Mouse (Mus musculus) intestine, embryonic 15.5 days (tissue): ENCODE measurements around the gene Ndufa13. TPM values are rescaled to one million over a fixed set of nuclear protein-coding genes. Genes with fewer than 3 reads are reported as not detected.

ENCODE experiments used
- ATAC-seq: fragments of 200-750 bp; cut with Nextera tagmentation; 2 replicates; pipeline ENCODE4 v1.8.0; 2017; ENCODE audit warnings: moderate TSS enrichment, moderate library complexity
- H3K27ac ChIP-seq: fragments of 300-500 bp; sonication (generic); 2 replicates; pipeline ENCODE4 v1.5.1; 2015; ENCODE audit warnings: mild to moderate bottlenecking, inconsistent platforms
- H3K27me3 ChIP-seq: fragments of 300-500 bp; sonication (generic); replicated peaks from 2 replicates; pipeline ENCODE4 v1.6.1; 2015; ENCODE audit warnings: inconsistent platforms
- H3K36me3 ChIP-seq: fragments of 300-500 bp; sonication (generic); 2 replicates; pipeline ENCODE4 v1.6.1; 2015; ENCODE audit warnings: inconsistent platforms
- H3K4me1 ChIP-seq: fragments of 300-500 bp; sonication (generic); replicated peaks from 2 replicates; pipeline ENCODE4 v1.6.1; 2015; ENCODE audit warnings: inconsistent platforms
- H3K4me2 ChIP-seq: fragments of 300-500 bp; sonication (generic); replicated peaks from 2 replicates; pipeline ENCODE4 v1.6.1; 2015; ENCODE audit warnings: mild to moderate bottlenecking, inconsistent platforms
- H3K4me3 ChIP-seq: fragments of 300-500 bp; sonication (generic); replicated peaks from 2 replicates; pipeline ENCODE4 v1.5.1; 2015; ENCODE audit warnings: inconsistent platforms
- H3K9ac ChIP-seq: fragments of 300-500 bp; sonication (generic); 2 replicates; pipeline ENCODE4 v1.6.1; 2015; ENCODE audit warnings: inconsistent platforms
- H3K9me3 ChIP-seq: fragments of 300-500 bp; sonication (generic); 2 replicates; pipeline ENCODE4 v1.6.1; 2016; ENCODE audit warnings: inconsistent platforms
- WGBS: fragments of 180-500 bp; shearing (Covaris S2); methylation state at CpG from one replicate; pipeline ENCODE4 v1.1.7; 2015; 5-methylcytosine and 5-hydroxymethylcytosine counted together
- polyA plus RNA-seq: library from polyadenylated mRNA; unstranded; fragments of >200 nt; fragmentation: Nextera tagmentation; extraction: Ambion mirVana; gene quantifications from 2 replicates; pipeline ENCODE4 v1.2.1, GENCODE M21; 2015

Ndufa13 gene
- polyA plus RNA-seq, 1 experiment from 2014 or later: 212 TPM

DNA sequence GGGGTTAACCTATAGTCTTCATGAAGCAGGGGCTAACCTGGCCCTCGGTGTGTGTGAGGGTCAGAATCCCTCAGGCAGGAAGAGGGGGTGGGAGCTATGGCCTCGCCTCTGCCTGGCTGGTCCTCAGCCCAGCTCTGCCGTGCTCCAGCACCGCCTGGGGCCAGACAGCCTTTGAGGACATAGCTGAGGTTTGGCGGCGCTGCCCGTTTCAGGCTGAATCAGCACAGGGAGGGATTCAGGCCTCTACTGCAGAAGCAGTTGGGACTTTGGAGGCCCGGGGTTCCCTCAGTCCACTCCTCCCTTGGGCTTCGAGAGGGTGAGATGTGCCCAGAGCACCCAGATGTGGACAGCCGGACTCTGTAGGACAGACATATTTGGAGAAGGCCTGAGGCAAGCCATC lies 26.3 kb downstream of the Ndufa13 start:
- Histone ChIP-seq H3K27ac (no peak overlapping the region), H3K9ac (no peak overlapping the region), H3K9me3 (no peaks in the 10 kb centered on the region), H3K36me3 (no peaks in the 10 kb centered on the region), H3K4me3 (no peak overlapping the region), H3K27me3 (peaks cover 29% of the 10 kb centered on the region), H3K4me1 (peaks cover 4% of the 10 kb centered on the region), H3K4me2 (no peak overlapping the region)
- WGBS: 41% methylated on average over 10 of the region's 10 CpGs
- no peak for ATAC-seq

- H3K4me3 ChIP-seq: no peak overlapping the region
- no peak for ATAC-seq
- H3K4me2 ChIP-seq: no peak overlapping the region
- H3K36me3 ChIP-seq: no peaks in the 10 kb centered on the region
- H3K9ac ChIP-seq: no peak overlapping the region
- H3K27ac ChIP-seq: no peak overlapping the region
- H3K9me3 ChIP-seq: no peaks in the 10 kb centered on the region
- WGBS: 79% methylated on average over 13 of the region's 13 CpGs
- H3K4me1 ChIP-seq: no peaks in the 10 kb centered on the region
- peaks cover 15% of the 10 kb centered on the region for H3K27me3 ChIP-seq
Measured at GRCm38 (mm10) chr8:69874654-69875053, 27.7 kb downstream of the Ndufa13 start.

DNA sequence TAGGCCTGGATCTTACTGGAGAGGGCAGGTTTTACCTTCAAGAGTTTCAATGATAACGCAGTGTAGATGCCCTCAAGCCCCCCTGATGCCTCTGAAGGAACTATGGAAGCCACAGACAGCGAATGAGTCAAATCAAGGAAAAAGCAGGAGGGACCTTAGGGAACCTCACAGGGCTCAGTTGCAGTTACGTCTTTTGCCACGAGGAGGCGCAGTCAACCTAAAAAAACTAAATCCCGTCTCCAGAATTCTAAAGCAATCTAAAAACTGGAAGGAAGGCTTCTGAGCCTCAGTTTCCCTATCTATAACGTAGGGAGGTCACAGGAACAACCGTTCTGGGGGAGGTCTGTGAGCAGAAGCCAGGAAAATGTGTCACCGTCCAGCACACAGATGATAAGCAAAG lies 28.2 kb downstream of the Ndufa13 start:
- ATAC-seq: no peak
- Histone ChIP-seq H3K36me3 (no peaks in the 10 kb centered on the region), H3K27ac (no peak overlapping the region)

DNA sequence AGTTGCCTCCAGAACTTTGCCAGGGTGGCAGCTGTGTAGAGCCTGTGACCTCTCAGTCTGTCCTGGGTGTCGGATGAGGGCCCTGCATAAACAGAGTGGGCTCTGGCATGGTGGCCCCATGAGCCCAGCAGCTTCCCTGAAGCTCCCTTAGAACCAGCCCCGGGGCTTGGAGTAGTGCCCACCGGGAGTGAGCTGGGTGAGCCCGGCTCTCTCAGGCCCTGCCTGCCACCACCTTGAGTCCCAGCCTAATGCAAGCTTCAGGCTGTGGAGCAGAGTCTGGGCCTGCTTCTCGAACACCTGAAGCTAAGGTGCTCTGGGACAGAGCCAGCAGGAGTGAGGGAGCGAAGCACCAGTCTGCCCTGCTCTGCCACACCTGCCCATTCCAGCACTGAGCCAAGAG lies 31.5 kb downstream of the Ndufa13 start:
- Histone ChIP-seq H3K4me2 (no peak overlapping the region), H3K9me3 (no peaks in the 10 kb centered on the region), H3K27ac (no peak overlapping the region), H3K36me3 (no peaks in the 10 kb centered on the region), H3K9ac (no peak overlapping the region), H3K4me3 (no peak overlapping the region), H3K27me3 (no peaks in the 10 kb centered on the region), H3K4me1 (no peaks in the 10 kb centered on the region)
- WGBS: 81% methylated on average over 6 of the region's 6 CpGs
- no peak for ATAC-seq

More for the DNA sequence above, 28.2 kb downstream of the Ndufa13 start:
- H3K4me1 ChIP-seq: no peaks in the 10 kb centered on the region
- H3K9me3 ChIP-seq: no peaks in the 10 kb centered on the region
- peaks cover 10% of the 10 kb centered on the region for H3K27me3 ChIP-seq
- H3K4me2 ChIP-seq: no peak overlapping the region
- no peak overlapping the region for H3K9ac ChIP-seq
- WGBS: 12% methylated on average over 9 of the region's 9 CpGs
- H3K4me3 ChIP-seq: no peak overlapping the region

DNA sequence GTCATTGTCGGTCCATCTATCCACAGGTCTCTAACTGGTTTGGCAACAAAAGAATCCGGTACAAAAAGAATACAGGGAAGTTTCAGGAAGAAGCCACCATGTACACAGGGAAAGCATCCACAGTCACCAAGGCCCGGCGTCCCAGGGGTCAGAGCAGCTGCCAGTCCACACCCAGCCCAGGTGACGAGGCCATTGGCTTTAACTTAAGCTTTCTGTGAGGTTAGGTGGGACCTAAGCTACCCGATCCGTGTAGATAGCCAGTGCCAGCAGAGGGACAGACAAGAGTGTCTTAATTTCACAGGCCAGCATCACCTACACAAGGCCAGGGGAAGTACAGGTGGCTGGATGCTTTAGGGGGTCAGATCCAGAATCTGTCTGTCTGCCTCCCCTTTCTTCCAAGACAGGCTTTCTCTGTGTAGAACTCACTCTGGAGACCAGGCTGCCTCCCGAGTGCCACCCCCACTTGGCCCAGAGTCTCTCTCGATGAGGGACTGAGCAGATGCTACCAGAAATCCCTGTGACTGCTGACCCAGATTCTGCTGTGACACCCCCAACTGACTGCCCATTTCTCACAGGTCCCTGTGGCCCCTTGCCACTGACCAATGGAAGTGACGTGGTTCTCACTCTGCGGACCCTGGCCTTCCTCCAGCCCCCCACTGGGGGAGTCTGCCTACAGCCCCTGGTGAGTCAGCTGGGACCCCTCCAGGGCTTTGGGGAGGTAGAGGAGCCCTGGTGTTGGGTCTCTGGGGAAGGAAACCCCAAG lies 32.2 kb downstream of the Ndufa13 start:
- 79% methylated on average over 11 of the region's 11 CpGs for WGBS
- H3K9ac ChIP-seq: no peak overlapping the region
- no peaks in the 10 kb centered on the region for H3K36me3 ChIP-seq
- H3K4me2 ChIP-seq: no peak overlapping the region
- ATAC-seq: no peak
- H3K9me3 ChIP-seq: no peaks in the 10 kb centered on the region
- H3K27me3 ChIP-seq: no peaks in the 10 kb centered on the region
- no peaks in the 10 kb centered on the region for H3K4me1 ChIP-seq
- H3K27ac ChIP-seq: no peak overlapping the region
- no peak overlapping the region for H3K4me3 ChIP-seq

DNA sequence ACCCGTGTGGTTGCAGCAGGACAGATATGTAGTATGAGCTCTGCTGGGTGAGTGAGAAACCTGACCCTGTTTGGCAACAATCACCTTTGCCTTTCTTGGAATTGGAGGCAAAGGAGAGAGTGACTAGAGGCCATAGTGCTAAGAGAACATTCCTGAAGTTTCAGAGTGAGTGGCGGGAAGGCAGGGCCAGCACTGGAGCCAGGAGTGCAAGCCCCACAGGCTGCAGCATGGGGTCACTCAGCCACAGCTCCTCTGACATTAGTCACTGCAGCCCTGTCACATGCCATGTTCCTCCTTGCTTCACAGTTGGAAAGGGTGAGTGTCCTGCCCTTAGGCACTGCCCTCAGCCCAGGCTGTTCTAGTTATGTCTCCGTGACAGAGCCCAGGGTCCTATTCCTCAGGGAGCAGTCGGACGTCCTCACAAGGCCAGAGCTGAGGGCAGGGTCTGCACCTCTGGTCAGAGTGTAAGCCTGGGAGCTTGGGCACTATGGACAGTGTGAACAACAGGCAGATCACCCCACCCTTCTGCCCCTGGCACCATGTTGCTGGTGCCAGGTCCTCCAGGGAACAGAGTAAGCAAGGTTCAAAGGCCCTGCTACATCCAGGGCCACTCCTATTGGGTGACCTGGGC lies 34.5 kb downstream of the Ndufa13 start:
- H3K4me3 ChIP-seq: no peak overlapping the region
- no peaks in the 10 kb centered on the region for H3K36me3 ChIP-seq
- ATAC-seq: no peak
- H3K27ac ChIP-seq: no peak overlapping the region
- H3K9ac ChIP-seq: no peak overlapping the region
- H3K4me1 ChIP-seq: no peaks in the 10 kb centered on the region
- no peaks in the 10 kb centered on the region for H3K9me3 ChIP-seq
- H3K4me2 ChIP-seq: no peak overlapping the region
- 77% methylated on average over 5 of the region's 5 CpGs for WGBS
- H3K27me3 ChIP-seq: no peaks in the 10 kb centered on the region

- Histone ChIP-seq H3K4me1 (no peaks in the 10 kb centered on the region), H3K27ac (no peak overlapping the region), H3K36me3 (no peaks in the 10 kb centered on the region), H3K4me2 (no peak overlapping the region), H3K9ac (no peak overlapping the region), H3K4me3 (no peak overlapping the region), H3K27me3 (no peaks in the 10 kb centered on the region), H3K9me3 (no peaks in the 10 kb centered on the region)
- 67% methylated on average over 5 of the region's 5 CpGs for WGBS
- ATAC-seq: no peak
Measured at GRCm38 (mm10) chr8:69864180-69864579, 38.2 kb downstream of the Ndufa13 start.

- no peak overlapping the region for H3K9ac ChIP-seq
- H3K4me1 ChIP-seq: no peaks in the 10 kb centered on the region
- H3K27ac ChIP-seq: no peak overlapping the region
- 77% methylated on average over 5 of the region's 5 CpGs for WGBS
- H3K36me3 ChIP-seq: no peaks in the 10 kb centered on the region
- no peaks in the 10 kb centered on the region for H3K9me3 ChIP-seq
- no peaks in the 10 kb centered on the region for H3K27me3 ChIP-seq
- ATAC-seq: no peak
- H3K4me3 ChIP-seq: no peak overlapping the region
- H3K4me2 ChIP-seq: no peak overlapping the region
Measured at GRCm38 (mm10) chr8:69863387-69864020, 38.9 kb downstream of the Ndufa13 start.

- H3K9me3 ChIP-seq: no peaks in the 10 kb centered on the region
- no peaks in the 10 kb centered on the region for H3K36me3 ChIP-seq
- no peak overlapping the region for H3K4me3 ChIP-seq
- 65% methylated on average over 2 of the region's 2 CpGs for WGBS
- no peaks in the 10 kb centered on the region for H3K4me1 ChIP-seq
- ATAC-seq: no peak
- no peak overlapping the region for H3K9ac ChIP-seq
- no peaks in the 10 kb centered on the region for H3K27me3 ChIP-seq
- H3K4me2 ChIP-seq: no peak overlapping the region
- H3K27ac ChIP-seq: no peak overlapping the region
Measured at GRCm38 (mm10) chr8:69861251-69861650, 41.1 kb downstream of the Ndufa13 start.

DNA sequence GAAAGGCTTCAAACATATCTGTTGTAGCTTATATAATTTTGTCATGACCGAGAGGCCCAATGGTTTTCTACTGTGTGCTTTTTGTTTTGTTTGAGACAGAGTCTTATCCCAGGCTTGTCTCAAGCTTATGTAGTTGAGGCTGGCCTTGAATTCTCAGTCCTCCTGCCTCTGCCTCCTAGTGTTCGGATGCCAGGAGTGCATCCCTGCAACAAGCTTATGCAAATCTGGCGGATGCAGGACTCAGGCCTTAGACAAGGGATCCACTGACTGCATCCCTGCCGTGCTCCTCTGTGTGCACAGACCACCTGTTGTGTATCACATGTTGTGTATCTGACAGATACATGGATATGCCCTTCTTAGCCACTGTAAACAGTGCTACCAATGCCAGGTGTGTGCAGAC lies 41.6 kb downstream of the Ndufa13 start:
- H3K36me3 ChIP-seq: no peaks in the 10 kb centered on the region
- 62% methylated on average over 4 of the region's 4 CpGs for WGBS

GRCm38 (mm10) chr8:69853869-69854268 lies 48.5 kb downstream of the Ndufa13 start:
- no peak for ATAC-seq
- Histone ChIP-seq H3K9me3 (no peaks in the 10 kb centered on the region), H3K9ac (no peak overlapping the region), H3K4me1 (no peaks in the 10 kb centered on the region), H3K27ac (no peak overlapping the region), H3K27me3 (no peaks in the 10 kb centered on the region), H3K4me2 (no peak overlapping the region), H3K4me3 (no peak overlapping the region), H3K36me3 (no peaks in the 10 kb centered on the region)
- WGBS: 89% methylated on average over 10 of the region's 10 CpGs

More for the DNA sequence above, 41.6 kb downstream of the Ndufa13 start:
- no peaks in the 10 kb centered on the region for H3K27me3 ChIP-seq
- no peak for ATAC-seq
- no peaks in the 10 kb centered on the region for H3K4me1 ChIP-seq
- H3K9ac ChIP-seq: no peak overlapping the region
- no peak overlapping the region for H3K27ac ChIP-seq
- H3K9me3 ChIP-seq: no peaks in the 10 kb centered on the region
- H3K4me3 ChIP-seq: no peak overlapping the region
- H3K4me2 ChIP-seq: no peak overlapping the region

DNA sequence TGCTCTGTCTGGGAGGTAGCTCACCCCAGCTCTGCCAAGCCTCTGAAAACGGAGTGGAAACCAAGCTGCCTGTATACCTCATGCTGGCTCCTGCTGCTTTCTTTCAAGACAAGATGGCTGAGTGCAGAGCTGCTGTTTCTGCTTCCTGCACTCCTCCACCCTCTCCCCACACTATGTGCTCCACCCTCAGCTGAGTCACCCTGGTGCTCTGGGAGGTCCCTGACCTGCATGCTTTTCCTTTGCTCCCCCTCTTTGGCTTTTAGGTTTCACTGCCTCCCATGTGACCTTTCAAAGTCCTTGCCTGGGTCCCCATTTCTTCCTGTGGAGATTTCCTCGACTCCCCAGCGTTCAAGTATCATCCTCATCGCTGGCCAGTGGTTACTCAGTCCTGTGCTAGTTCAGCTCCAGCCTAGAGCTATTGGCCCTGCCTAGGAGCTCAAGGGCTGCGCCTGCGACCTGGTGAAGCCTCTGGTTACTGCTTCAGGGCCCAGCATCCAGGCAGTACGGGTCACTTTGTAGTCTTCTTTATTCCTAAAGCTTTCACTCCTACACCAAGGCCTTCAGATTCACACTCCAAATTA lies 51.3 kb downstream of the Ndufa13 start:
- no peak overlapping the region for H3K4me3 ChIP-seq

More for the DNA sequence above, 51.3 kb downstream of the Ndufa13 start:
- H3K27ac ChIP-seq: no peak overlapping the region
- 73% methylated on average over 7 of the region's 7 CpGs for WGBS
- no peaks in the 10 kb centered on the region for H3K9me3 ChIP-seq
- H3K27me3 ChIP-seq: no peaks in the 10 kb centered on the region
- no peak; the same call in 1 of the 2 replicates for ATAC-seq
- H3K4me1 ChIP-seq: no peaks in the 10 kb centered on the region
- H3K36me3 ChIP-seq: no peaks in the 10 kb centered on the region
- no peak overlapping the region for H3K4me2 ChIP-seq
- no peak overlapping the region for H3K9ac ChIP-seq
